Mouse (Mus musculus): ENCODE results near the gene Igsf8.
A peak's percentile ranks its signal among the peaks of the same experiment; 100 is the strongest.
"Not testable (repeated sequence)": the region's sequence is repeated elsewhere in the genome, so short reads cannot be mapped to it uniquely, and the experiment has no call there.

Igsf8 gene

GRCm38 (mm10) chr1:172261477-172262078 lies at the start of gene Igsf8:
Gene Igsf8, plus strand, starts transcription at chr1:172261641.
- no peak for DNase-seq (ENCODE audit: low spot score in 2 of 2)

DNA sequence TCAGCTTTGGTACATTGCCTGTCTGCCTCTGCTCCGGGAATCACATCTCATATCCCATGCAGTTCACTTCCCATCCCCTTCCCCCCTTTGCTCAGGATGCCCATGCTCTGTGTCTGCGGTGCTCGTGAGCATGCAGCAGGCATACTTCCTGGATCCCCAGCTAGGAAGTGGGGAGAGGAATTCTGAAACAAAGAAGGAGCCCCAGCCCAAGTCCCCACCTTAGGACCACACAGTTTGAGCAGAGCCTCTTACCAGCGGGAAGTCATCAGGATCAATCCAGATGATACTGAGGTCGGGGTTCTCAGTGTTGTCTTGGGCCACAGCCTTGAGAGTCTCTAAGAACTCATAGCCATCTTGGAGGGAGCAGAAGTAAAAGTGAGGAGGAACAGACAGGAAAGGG lies 48.7 kb upstream of the Igsf8 start:
- no peak for DNase-seq (ENCODE audit: low spot score in 2 of 2)

DNA sequence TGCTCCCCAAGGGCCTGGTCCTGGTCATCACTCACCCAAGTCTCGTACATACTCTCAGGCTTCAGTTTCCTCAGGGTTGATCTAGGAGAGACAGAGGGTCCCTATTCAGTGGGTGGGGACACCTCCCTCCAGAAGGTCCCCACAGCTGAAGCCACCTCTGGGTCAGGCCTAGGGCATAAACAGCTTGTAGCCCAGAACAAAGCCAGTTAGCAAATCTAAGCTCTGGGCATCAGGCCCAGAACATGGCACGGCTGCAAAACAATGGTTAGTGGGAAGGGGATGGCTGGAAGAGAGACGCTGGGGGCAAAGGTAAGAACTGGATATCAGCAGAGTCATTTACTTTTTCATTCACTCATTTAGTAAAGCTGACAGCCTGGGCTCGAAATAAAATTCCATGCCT lies 47.7 kb upstream of the Igsf8 start:
- no peak for DNase-seq (ENCODE audit: low spot score in 2 of 2)

- no peak for DNase-seq (ENCODE audit: low spot score in 2 of 2)
These were observed 46.7 kb upstream of the Igsf8 start for GRCm38 (mm10) chr1:172214748-172215147.

DNA sequence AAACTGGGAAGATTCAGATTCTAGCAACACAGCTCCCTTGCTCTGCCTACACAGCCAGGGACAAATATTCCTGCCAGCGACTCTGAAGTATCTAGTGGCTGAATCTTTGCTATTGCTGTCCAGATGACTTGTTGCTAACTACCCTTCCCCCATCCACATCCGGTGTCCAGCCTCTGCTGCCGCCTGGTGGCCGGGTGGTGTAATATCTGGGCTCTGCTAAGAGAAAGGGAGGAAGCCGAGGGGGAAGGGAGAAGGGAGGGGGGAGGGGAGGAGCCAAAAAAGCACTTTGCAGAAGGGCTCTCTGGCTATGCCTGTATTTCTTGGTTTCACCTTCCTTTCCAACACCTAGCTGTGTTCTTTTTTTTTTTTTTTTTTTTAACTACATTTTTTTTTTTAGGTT lies 44.3 kb upstream of the Igsf8 start:
- peak; percentile 88 to 96 for DNase-seq (ENCODE audit: low spot score in 2 of 2)

GRCm38 (mm10) chr1:172218164-172218910 lies 43.1 kb upstream of the Igsf8 start:
- DNase-seq (ENCODE audit: low spot score in 2 of 2): no peak

DNA sequence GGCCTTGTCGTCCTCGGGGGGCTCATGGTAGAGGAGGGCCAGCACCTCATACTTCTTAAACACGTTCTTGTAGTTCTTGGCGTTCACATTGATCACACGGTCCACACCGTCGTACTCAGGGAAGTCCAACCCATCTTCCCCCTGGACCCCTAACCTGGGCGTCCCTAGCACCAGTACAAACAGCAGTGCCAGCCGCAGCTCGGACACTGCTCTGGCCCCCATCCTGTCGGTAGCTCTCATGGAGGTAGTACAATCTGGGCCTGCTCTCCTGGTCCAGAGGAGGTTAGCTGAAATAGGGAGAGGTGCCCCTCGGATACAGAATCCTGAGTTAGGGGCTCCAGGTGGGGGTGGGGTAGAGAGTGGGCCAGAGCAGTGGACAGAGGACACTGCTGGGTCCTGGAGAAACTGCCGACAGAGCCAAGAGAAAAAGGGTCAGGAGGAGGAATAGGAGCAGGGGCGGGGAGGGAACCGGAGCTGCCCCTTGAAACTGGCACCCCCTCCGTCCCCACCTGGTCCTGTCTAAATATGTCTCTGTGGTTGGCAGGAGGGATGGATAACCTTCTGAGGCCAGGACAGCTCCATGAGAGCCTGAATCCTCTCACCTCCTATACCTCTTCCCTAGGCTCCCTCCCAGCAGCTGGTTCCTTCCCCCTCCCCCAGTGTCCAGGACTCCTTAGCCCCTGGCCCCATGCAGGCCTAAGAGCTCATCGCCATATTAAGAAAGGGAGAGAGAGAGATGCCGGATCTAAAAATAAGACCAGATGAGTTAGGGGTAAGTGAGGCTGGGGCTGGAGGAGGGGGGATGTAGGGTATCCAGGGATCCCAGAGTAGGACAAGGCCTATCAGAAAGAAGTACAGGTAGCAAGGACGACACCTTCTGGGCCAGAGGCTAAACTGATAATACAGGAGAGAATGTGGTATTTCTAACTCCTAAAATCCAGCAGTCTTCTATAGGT lies 41.7 kb upstream of the Igsf8 start, which contains the start of gene Casq1:
Gene Casq1, minus strand, starts transcription at position 418 of the 956 bp plus-strand sequence.
- DNase-seq (ENCODE audit: low spot score in 2 of 2): no peak

DNA sequence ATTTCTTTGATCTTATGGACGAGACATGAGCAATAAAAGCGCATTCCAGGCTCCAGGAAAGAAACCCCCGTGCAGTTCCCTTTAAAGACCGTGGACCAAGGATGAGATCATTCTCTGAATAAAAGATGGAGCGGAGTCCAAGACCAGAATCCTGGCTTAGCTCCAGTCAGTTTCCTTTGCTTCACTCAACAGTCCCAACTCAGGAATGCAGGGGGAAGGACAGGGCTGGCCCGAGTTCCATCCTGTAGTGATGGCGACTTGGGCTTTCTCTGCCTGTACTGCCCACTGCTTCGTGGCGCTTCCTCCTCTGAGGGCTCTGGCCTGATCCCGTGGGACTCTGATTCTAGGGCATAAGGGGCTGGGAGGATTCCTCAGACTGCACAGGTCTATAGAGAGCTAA lies 41.0 kb upstream of the Igsf8 start:
- no peak for DNase-seq (ENCODE audit: low spot score in 2 of 2)

DNA sequence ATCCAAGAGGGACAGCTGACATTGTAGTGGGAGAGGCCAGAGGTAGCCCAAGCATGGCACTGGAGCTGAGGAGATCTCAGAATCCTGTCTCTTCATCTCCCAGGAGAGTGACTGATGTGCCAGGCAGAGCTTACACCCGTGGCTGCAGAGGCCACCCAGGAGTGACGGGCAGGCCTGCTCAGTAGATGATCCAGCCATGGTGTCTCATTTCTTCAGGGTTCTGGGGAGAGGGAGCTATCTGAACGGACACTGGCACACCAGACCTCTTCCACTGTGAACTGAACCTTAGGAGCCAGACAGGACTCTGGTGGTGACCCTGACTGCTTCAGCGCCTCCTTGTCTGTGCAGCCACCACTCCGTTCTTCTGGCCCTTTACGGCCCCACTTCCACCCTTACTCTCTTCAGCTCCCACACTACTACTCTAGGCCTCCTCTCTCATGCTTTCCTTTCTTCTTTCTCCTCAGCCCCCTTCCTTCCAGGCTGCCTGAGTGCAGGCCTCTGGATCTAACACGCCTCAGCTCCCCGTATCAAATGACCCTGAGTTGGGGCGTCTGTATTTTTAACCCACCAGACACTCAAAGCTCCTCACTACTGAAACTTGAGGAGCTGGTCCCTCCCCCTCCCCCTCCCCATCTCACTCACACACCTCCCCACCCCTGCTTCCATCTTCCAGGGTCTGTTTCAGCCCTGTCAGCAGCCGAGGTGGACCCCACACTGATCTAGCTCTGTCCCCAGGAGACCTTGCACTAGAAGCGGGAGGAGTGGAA lies 40.0 kb upstream of the Igsf8 start:
- DNase-seq (ENCODE audit: low spot score in 2 of 2): no peak

DNA sequence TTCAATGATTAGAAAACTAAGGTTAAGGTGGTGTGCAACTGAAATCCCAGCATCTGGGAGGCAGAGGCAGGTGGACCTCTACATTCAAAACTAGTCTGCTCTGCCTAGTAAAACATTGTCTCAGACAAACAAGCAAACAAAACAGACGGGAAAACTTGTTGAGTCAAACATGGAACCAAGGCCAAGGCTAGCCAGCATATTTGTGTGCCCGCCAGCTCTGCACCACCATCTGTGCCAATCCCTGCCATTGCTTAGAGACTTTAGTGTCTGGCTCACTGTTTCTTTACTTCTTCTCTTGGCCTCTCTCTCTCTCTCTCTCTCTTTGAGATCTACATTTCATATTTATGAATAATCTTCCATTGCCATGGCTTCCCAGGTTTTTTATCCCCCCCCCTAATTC lies 33.2 kb upstream of the Igsf8 start:
- DNase-seq (ENCODE audit: low spot score in 2 of 2): no peak

DNA sequence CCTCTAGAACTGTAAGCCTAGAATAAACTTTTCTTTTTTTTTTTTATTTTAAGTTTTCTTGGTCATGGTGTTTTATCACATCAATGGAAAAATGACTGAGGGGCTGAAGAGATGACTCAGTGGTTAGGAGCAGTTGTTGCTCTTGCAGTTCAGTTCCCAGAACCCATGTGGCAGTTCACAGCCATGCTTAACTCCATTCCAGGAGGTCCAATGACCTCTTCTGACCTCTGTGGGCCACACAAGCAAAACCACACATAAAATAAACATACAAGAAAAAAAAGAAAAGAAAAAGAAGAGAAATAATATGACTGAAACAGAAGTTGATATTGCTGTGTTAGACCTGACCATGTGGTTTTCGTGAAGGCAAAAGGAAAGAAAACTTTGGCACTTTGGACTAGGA lies 32.2 kb upstream of the Igsf8 start:
- DNase-seq (ENCODE audit: low spot score in 2 of 2): no peak

- DNase-seq (ENCODE audit: low spot score in 2 of 2): no peak
These were observed 20.3 kb upstream of the Igsf8 start for GRCm38 (mm10) chr1:172240945-172241708.

GRCm38 (mm10) chr1:172242401-172242800 lies 19.0 kb upstream of the Igsf8 start:
- no peak for DNase-seq (ENCODE audit: low spot score in 2 of 2)

GRCm38 (mm10) chr1:172243547-172244205 lies 17.8 kb upstream of the Igsf8 start:
- DNase-seq (ENCODE audit: low spot score in 2 of 2): no peak

DNA sequence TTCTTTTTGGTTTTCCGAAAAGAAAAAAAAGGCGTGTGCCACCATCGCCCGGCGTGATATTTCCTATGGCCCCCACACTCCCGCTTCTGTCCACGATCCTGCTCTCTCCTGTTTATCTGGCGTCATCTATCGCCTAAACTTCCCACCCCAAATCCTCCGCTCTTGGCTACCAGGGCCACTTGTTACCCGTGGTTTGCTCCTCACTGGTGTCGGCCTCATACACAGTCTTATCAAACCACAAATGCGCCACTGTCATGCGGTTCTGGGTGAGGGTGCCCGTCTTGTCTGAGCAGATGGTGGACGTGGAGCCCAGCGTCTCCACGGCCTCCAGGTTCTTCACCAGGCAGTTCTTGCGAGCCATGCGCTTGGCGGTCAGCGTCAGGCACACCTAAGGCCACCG lies 16.8 kb upstream of the Igsf8 start:
- DNase-seq (ENCODE audit: low spot score in 2 of 2): not testable (repeated sequence)

- DNase-seq (ENCODE audit: low spot score in 2 of 2): no peak
These were observed 14.2 kb upstream of the Igsf8 start for GRCm38 (mm10) chr1:172247216-172247615.

DNA sequence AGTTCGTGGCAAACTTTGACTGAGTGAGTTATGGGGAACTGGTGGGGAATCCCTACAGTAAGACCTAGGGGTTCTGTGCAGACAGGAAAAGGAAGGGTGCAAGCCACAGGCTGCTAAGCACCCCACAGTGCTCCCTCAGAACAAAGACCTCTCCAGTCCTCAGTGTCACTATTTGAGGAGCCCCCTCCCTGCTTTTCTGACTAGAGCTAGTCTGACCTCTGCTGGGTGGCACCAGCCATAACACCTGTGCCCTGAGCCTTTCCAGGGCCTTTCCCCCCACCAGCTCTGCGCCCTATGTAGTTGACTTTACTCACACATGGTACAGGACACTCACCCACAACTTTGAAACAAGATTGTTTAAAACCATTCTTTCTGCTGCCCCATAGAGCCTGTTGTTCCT lies 13.8 kb upstream of the Igsf8 start:
- no peak for DNase-seq (ENCODE audit: low spot score in 2 of 2)

GRCm38 (mm10) chr1:172258314-172258713 lies 3.1 kb upstream of the Igsf8 start, which contains the start of gene Atp1a4:
Gene Atp1a4, minus strand, starts transcription at chr1:172258414.
- no peak for DNase-seq (ENCODE audit: low spot score in 2 of 2)

- DNase-seq (ENCODE audit: low spot score in 2 of 2): no peak
These were observed 9.8 kb downstream of the Igsf8 start for GRCm38 (mm10) chr1:172271208-172271607.

DNA sequence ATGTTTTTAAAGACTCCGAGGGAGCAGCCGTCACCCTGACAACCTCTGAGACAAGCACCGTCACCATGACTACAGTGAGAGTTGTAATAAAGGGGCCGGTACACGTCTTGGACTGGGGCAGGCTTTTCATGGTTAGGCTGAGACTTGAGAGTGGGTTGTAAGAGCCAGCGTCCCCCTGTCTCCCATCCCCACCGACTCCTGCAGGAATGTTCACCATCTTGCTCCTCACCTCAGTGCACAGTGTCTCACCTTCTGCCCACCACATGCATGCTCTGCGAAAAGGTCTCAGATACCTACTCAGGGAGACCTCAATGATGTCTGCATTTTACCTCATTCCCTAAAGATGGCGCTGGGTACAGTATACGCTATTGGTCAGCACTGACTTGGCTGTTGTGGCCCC lies 10.3 kb downstream of the Igsf8 start:
- DNase-seq (ENCODE audit: low spot score in 2 of 2): no peak
